Mouse (Mus musculus) midbrain, postnatal 0 days (tissue): ENCODE results near the gene Ctr9. TPM values are rescaled to one million over a fixed set of nuclear protein-coding genes. Genes with fewer than 3 reads are reported as not detected.

Source experiments
- ATAC-seq: fragments of 200-750 bp; cut with Nextera tagmentation; 2 replicates; pipeline ENCODE4 v1.8.0; 2017; ENCODE audit warnings: moderate number of reproducible peaks, mild to moderate bottlenecking, moderate TSS enrichment, moderate library complexity; ENCODE audit not compliant: low FRiP score
- DNase-seq: peaks from one replicate; pipeline ENCODE4 v3.0.0-alpha.2; 2015; ENCODE audit warnings: low spot score
- H3K27ac ChIP-seq: fragments of 300-500 bp; sonication (generic); 2 replicates; pipeline ENCODE4 v1.5.1; 2014; ENCODE audit warnings: low read depth, mild to moderate bottlenecking, low read length, mixed read lengths
- H3K27me3 ChIP-seq: fragments of 300-500 bp; sonication (generic); 2 replicates; pipeline ENCODE4 v1.6.1; 2014; ENCODE audit warnings: low read length, control low read depth, mixed read lengths; ENCODE audit not compliant: insufficient read depth
- H3K36me3 ChIP-seq: fragments of 300-500 bp; sonication (generic); 2 replicates; pipeline ENCODE4 v1.6.1; 2014; ENCODE audit warnings: low read length, control low read depth, mixed read lengths; ENCODE audit not compliant: insufficient read depth
- H3K4me1 ChIP-seq: fragments of 300-500 bp; sonication (generic); 2 replicates; pipeline ENCODE4 v1.6.1; 2014; ENCODE audit warnings: mild to moderate bottlenecking, control low read depth, antibody characterized with exemption, low read length, mixed read lengths; ENCODE audit not compliant: insufficient read depth
- H3K4me2 ChIP-seq: fragments of 300-500 bp; sonication (generic); 2 replicates; pipeline ENCODE4 v1.6.1; 2014; ENCODE audit warnings: low read depth, mild to moderate bottlenecking, low read length, mixed read lengths; ENCODE audit not compliant: poor library complexity, severe bottlenecking
- H3K4me3 ChIP-seq: fragments of 300-500 bp; sonication (generic); 2 replicates; pipeline ENCODE4 v1.5.1; 2014; ENCODE audit warnings: low read depth, mild to moderate bottlenecking, low read length, moderate library complexity
- H3K9ac ChIP-seq: fragments of 300-500 bp; sonication (generic); replicated peaks from 2 replicates; pipeline ENCODE4 v1.6.1; 2014; ENCODE audit warnings: mild to moderate bottlenecking, low read length, moderate library complexity, mixed read lengths; ENCODE audit not compliant: poor library complexity, severe bottlenecking
- H3K9me3 ChIP-seq: fragments of 300-500 bp; sonication (generic); 2 replicates; pipeline ENCODE4 v1.6.1; 2016; ENCODE audit warnings: low read length, control low read depth
- CTCF ChIP-seq: IDR thresholded peaks from 2 replicates; pipeline ENCODE4 v1.5.1; 2016; ENCODE audit warnings: antibody characterized with exemption, mild to moderate bottlenecking
- WGBS: fragments of 180-500 bp; shearing (Covaris S2); extraction: QIAGEN DNeasy Blood & Tissue Kit; methylation state at CpG from one replicate; pipeline ENCODE4 v1.1.7; 2014; 5-methylcytosine and 5-hydroxymethylcytosine counted together
- polyA plus RNA-seq: library from polyadenylated mRNA; unstranded; fragments of >200 nt; fragmentation: Nextera tagmentation; extraction: Ambion mirVana; gene quantifications from 2 replicates; pipeline ENCODE4 v1.2.1, GENCODE M21; 2015
- total RNA-seq: library from RNA; depleted of rRNA; stranded (reverse); fragments of >200 nt; gene quantifications from 2 replicates; pipeline ENCODE4 v1.2.3, GENCODE M21; 2014

The Ctr9 gene
- total and polyA plus RNA-seq, 2 experiments from 2014 or later: 38.7 to 63.3 TPM

DNA sequence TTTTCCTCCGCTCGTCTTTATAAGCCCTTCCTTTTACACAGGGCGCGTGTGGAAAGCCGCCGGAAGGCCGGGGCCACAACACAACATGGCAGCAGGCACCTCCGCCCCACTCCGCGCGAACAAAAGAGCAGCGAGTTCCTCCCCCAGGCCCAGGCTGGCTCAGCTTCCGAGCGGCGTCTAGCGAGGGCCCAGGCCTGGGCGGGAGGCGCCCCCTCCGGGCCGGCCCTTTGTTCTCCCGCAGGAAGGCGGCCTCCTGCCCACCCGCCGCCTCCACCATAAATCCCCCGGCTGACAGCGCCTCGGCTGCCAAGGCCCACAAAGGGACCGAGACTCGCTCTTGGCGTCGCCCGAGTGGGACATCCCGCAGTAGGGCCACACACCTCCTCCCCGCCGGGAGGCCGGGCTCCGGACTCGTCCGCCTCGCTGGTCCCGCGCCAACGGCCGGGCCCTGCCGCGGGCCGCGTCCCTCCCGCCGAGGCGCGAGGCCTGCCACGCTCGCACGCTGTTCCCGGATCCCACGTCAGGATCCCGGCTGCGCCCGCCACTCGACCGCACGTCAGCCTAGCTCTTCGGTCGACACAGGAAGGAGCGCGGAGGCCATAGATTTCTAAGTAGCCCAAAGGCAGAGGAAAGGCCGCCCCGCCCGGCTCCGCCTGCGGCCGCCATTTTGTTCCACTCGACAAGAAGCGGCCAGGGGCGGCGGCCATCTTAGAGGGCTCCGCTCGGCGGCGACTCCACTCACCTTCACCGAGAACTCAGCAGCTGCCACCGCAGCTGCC is 53.5 kb downstream of the Ctr9 start:
- H3K4me3 ChIP-seq: peak overlapping the region; percentile 94
- peak overlapping the region; percentile 86 for H3K9ac ChIP-seq
- H3K4me1 ChIP-seq: peaks cover 5% of the 10 kb centered on the region; the same call in 1 of the 2 replicates
- H3K27ac ChIP-seq: peak overlapping the region; percentile 97
- DNase-seq (peak; percentile 93), ATAC-seq (peak; percentile 82)
- H3K27me3 ChIP-seq: no peaks in the 10 kb centered on the region
- TF ChIP-seq CTCF: peak; percentile 30; the same call in 1 of the 2 replicates
- peaks cover 27% of the 10 kb centered on the region for H3K36me3 ChIP-seq
- H3K9me3 ChIP-seq: no peaks in the 10 kb centered on the region
- WGBS: 0% methylated on average over 70 of the region's 83 CpGs
- peak overlapping the region; percentile 59 for H3K4me2 ChIP-seq

DNA sequence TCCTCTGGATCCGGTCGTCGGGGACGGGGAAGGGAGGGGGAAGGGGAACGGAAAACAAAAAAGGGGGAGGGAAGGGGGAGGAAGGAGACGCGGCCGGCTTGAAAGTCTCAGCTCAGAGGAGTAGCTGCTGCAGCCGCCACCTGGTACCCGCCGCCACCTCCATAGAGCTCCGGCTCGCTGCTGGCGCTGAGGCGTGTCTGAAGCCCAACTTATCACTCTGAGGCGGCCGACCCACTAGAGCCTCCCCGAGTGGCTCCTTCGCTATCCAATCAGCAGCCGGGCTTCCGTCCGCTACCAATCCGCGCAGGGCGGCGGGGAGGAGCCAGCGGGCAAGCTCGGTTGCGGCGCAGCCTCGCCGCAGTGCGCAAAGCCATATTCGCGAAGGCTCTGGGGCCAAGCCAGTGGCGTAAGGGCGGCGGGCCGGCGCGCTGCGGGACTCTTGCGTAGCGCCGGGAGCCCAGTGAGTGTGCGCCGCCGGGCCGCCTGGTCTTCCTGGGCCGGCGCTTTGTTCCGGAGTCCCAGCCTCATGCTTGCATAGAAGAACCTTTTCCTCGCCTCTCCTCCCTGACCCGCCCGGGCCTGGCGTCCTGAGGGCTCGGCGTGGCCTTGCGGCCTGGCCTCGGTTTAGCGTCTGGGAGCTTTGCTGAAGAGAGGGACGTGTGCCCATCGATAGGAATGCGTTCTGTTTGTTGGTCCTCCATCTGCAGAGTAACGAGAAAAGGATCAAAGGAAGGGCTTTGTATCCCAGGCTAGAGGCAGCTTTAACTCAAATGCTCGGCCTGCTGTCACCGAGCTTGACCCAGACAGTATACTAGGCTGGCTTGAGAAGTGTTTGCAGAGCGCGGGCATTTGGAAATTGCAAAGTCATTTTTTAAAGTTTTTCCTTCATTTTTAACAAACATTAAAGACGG is 54.3 kb downstream of the Ctr9 start, which contains the start of gene Eif4g2:
Gene Eif4g2 (minus strand): TSS at position 209 of the 911 bp plus-strand sequence.
- ATAC-seq (peak; percentile 99), DNase-seq (peak; percentile 99)
- peak within 1 kb of the TSS; percentile 86 for H3K9ac ChIP-seq
- peak within 1 kb of the TSS; percentile 59 for H3K4me2 ChIP-seq
- peak within 1 kb of the TSS; percentile 97 for H3K27ac ChIP-seq
- no peaks in the 10 kb centered on the region for H3K9me3 ChIP-seq
- 2% methylated on average over 70 of the region's 70 CpGs for WGBS
- no peak for TF ChIP-seq CTCF
- H3K36me3 ChIP-seq: peaks cover 19% of the 10 kb centered on the region; the same call in 1 of the 2 replicates
- H3K27me3 ChIP-seq: no peaks in the 10 kb centered on the region
- H3K4me3 ChIP-seq: peak within 1 kb of the TSS; percentile 94
- H3K4me1 ChIP-seq: peaks cover 5% of the 10 kb centered on the region; the same call in 1 of the 2 replicates

DNA sequence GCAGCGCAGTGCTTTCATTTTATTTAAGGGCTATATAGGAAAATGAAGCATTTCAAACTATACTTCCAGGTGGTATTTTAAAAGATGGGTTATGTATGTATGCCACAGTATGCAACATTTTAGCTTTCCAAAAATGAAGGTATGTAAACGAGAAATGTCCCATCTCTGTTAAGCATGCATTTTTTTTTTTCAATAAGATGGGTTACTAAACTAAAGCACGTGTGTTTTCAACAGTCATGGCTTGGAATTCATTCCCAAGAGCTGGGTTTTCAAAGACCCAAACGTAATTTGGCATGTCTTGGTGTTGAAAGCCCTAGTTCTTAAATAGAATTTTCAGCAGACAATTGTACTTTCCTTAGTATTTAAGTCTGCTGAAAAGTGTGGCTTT is 55.0 kb downstream of the Ctr9 start:
- peak overlapping the region; percentile 94 for H3K4me3 ChIP-seq
- H3K36me3 ChIP-seq: peaks cover 14% of the 10 kb centered on the region; the same call in 1 of the 2 replicates
- H3K27ac ChIP-seq: peak overlapping the region; percentile 97
- H3K4me2 ChIP-seq: peak overlapping the region; percentile 59
- no peaks in the 10 kb centered on the region for H3K27me3 ChIP-seq
- no peaks in the 10 kb centered on the region for H3K9me3 ChIP-seq
- no peak for ATAC-seq
- peak; percentile 24 for DNase-seq
- TF ChIP-seq CTCF: no peak
- peaks cover 5% of the 10 kb centered on the region; the same call in 1 of the 2 replicates for H3K4me1 ChIP-seq
- peak overlapping the region; percentile 61 for H3K9ac ChIP-seq
- WGBS: 10% methylated on average over 4 of the region's 4 CpGs

DNA sequence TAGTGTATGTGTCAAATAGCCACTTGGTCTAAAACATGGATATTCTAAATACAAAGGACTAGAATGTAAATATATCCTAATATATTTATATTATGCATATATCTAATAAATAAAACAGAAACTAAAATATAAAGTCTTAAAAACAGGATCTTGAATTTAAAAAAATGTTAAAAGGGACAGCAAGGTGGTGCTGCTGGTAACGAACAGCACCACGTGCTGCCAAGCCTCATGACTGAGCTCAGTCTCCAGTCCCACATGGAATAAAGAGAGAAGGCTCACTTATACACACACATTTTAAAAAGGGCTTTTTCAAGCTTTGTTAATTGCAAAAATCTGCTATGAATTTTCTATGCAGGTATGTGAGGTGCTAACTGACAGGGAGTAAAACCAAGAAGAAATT is 55.7 kb downstream of the Ctr9 start:
- DNase-seq: peak; percentile 28
- H3K4me2 ChIP-seq: no peak overlapping the region
- no peak overlapping the region for H3K27ac ChIP-seq
- H3K4me1 ChIP-seq: peaks cover 5% of the 10 kb centered on the region; the same call in 1 of the 2 replicates
- H3K9me3 ChIP-seq: no peaks in the 10 kb centered on the region
- no peaks in the 10 kb centered on the region for H3K27me3 ChIP-seq
- no peak overlapping the region for H3K9ac ChIP-seq
- WGBS: 23% methylated on average over 2 of the region's 2 CpGs
- TF ChIP-seq CTCF: peak; percentile 41
- peaks cover 9% of the 10 kb centered on the region; the same call in 1 of the 2 replicates for H3K36me3 ChIP-seq
- H3K4me3 ChIP-seq: no peak overlapping the region
- ATAC-seq: no peak

DNA sequence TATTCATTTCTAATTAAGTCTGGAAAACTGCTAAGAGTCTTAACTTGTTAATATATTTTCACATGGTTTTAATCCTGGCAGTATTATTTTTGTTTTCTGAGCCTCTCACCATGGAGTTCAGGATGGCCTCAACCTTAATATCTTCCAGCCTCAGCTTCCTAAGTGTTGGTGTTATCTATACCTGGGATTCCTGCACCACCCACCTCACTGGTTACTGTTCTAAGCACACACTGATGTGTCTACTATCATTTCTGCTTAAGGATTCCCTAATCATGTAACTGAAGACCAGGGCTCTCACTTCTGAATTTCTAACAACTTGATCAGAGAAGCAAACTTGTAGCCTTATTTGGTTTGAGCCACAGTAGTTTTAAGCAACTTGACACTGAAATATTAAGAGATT is 56.4 kb downstream of the Ctr9 start:
- peaks cover 5% of the 10 kb centered on the region; the same call in 1 of the 2 replicates for H3K4me1 ChIP-seq
- H3K9me3 ChIP-seq: no peaks in the 10 kb centered on the region
- ATAC-seq (no peak), DNase-seq (no peak)
- H3K36me3 ChIP-seq: peaks cover 4% of the 10 kb centered on the region; the same call in 1 of the 2 replicates
- no peak overlapping the region for H3K4me3 ChIP-seq
- no peak overlapping the region for H3K4me2 ChIP-seq
- no peak overlapping the region for H3K9ac ChIP-seq
- no peaks in the 10 kb centered on the region for H3K27me3 ChIP-seq
- H3K27ac ChIP-seq: no peak overlapping the region
- no peak for TF ChIP-seq CTCF
